Mouse (Mus musculus) liver, postnatal 0 days (tissue): ENCODE results near the gene Gga3. TPM values are rescaled to one million over a fixed set of nuclear protein-coding genes. Genes with fewer than 3 reads are reported as not detected.

Experiments
- ATAC-seq: fragments of 200-750 bp; cut with Nextera tagmentation; 2 replicates; pipeline ENCODE4 v1.8.0; 2017; ENCODE audit warnings: mild to moderate bottlenecking, moderate library complexity
- DNase-seq: peaks from one replicate; pipeline ENCODE4 v3.0.0-alpha.2; 2016
- H3K27ac ChIP-seq: fragments of 300-500 bp; sonication (generic); 2 replicates; pipeline ENCODE4 v1.5.1; 2014; ENCODE audit warnings: antibody characterized with exemption, moderate library complexity, mild to moderate bottlenecking, low read depth
- H3K27me3 ChIP-seq: fragments of 300-500 bp; sonication (generic); 2 replicates; pipeline ENCODE4 v1.6.1; 2014; ENCODE audit warnings: low read length, control low read depth, mixed read lengths; ENCODE audit not compliant: insufficient read depth
- H3K36me3 ChIP-seq: fragments of 300-500 bp; sonication (generic); replicated peaks from 2 replicates; pipeline ENCODE4 v1.6.1; 2014; ENCODE audit warnings: mild to moderate bottlenecking, control low read depth, low read length, moderate library complexity, mixed read lengths; ENCODE audit not compliant: insufficient read depth
- H3K4me1 ChIP-seq: fragments of 300-500 bp; sonication (generic); 2 replicates; pipeline ENCODE4 v1.6.1; 2014; ENCODE audit warnings: antibody characterized with exemption, mild to moderate bottlenecking, control low read depth; ENCODE audit not compliant: insufficient read depth
- H3K4me2 ChIP-seq: fragments of 300-500 bp; sonication (generic); 2 replicates; pipeline ENCODE4 v1.6.1; 2014; ENCODE audit warnings: low read depth, mild to moderate bottlenecking, low read length, moderate library complexity, mixed read lengths
- H3K4me3 ChIP-seq: fragments of 300-500 bp; sonication (generic); 2 replicates; pipeline ENCODE4 v1.5.1; 2014; ENCODE audit warnings: low read depth, low read length
- H3K9ac ChIP-seq: fragments of 300-500 bp; sonication (generic); replicated peaks from 2 replicates; pipeline ENCODE4 v1.6.1; 2014; ENCODE audit warnings: mild to moderate bottlenecking, moderate library complexity
- H3K9me3 ChIP-seq: fragments of 300-500 bp; sonication (generic); 2 replicates; pipeline ENCODE4 v1.6.1; 2016; ENCODE audit warnings: mild to moderate bottlenecking, control low read depth, low read length, mixed read lengths
- CTCF ChIP-seq: sonication (generic); IDR thresholded peaks from 2 replicates; pipeline ENCODE4 v1.5.1; 2016; ENCODE audit warnings: antibody characterized with exemption, low read depth
- EP300 ChIP-seq: IDR thresholded peaks from 2 replicates; pipeline ENCODE4 v1.6.1; 2016; ENCODE audit warnings: antibody characterized with exemption, low read depth, mild to moderate bottlenecking
- WGBS: fragments of 180-500 bp; shearing (Covaris S2); extraction: QIAGEN DNeasy Blood & Tissue Kit; methylation state at CpG from one replicate; pipeline ENCODE4 v1.1.7; 2014; ENCODE audit not compliant: insufficient replicate concordance; 5-methylcytosine and 5-hydroxymethylcytosine counted together
- polyA plus RNA-seq: library from polyadenylated mRNA; unstranded; fragments of >200 nt; fragmentation: Nextera tagmentation; extraction: Ambion mirVana; gene quantifications from 2 replicates; pipeline ENCODE4 v1.2.1, GENCODE M21; 2015

The Gga3 gene
- polyA plus RNA-seq, 1 experiment from 2014 or later, result 3.5 TPM

DNA sequence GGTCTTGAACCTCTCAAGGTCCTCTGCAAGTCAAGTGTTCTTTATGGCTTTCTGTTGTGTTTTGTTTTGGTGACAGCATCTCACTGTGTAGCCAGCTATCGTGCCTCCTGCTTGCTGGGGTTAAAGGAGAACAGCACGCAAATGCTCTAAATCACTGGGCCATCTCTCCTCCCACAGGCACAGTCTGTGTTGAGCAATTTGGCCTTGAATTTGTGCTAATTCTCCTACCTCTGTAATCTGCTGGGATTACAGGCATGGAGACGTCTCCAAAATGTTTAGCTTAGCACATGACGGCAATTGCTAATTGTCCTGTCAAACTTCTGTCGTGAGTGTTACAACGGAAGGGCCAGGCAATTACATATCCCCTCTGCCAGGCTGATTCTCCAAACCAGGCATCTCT is 7.3 kb upstream of the Gga3 start:
- peaks cover 44% of the 10 kb centered on the region for H3K36me3 ChIP-seq
- peaks cover 19% of the 10 kb centered on the region for H3K4me1 ChIP-seq
- TF ChIP-seq CTCF (no peak), EP300 (no peak)
- WGBS, result 63% methylated on average over 6 of the region's 6 CpGs
- peak overlapping the region; percentile 16; the same call in 1 of the 2 replicates for H3K27ac ChIP-seq
- H3K27me3 ChIP-seq, result no peaks in the 10 kb centered on the region
- no peak for ATAC-seq
- H3K9ac ChIP-seq, result peak overlapping the region; percentile 81
- H3K4me3 ChIP-seq, result no peak overlapping the region
- no peak for DNase-seq
- H3K9me3 ChIP-seq, result no peaks in the 10 kb centered on the region
- H3K4me2 ChIP-seq, result peak overlapping the region; percentile 97

GRCm38 (mm10) chr11:115609576-115609975 is 5.7 kb upstream of the Gga3 start:
- TF ChIP-seq EP300, result no peak
- no peak for TF ChIP-seq CTCF
- H3K4me2 ChIP-seq, result no peak overlapping the region
- 69% methylated on average over 3 of the region's 3 CpGs for WGBS
- no peak overlapping the region for H3K27ac ChIP-seq
- H3K36me3 ChIP-seq, result peaks cover 48% of the 10 kb centered on the region
- peaks cover 29% of the 10 kb centered on the region for H3K4me1 ChIP-seq
- DNase-seq (no peak), ATAC-seq (no peak)
- H3K4me3 ChIP-seq, result no peak overlapping the region
- H3K9me3 ChIP-seq, result no peaks in the 10 kb centered on the region
- H3K27me3 ChIP-seq, result no peaks in the 10 kb centered on the region
- H3K9ac ChIP-seq, result no peak overlapping the region

- WGBS, result 89% methylated on average over 23 of the region's 23 CpGs
- Histone ChIP-seq H3K36me3 (peaks cover 48% of the 10 kb centered on the region), H3K9me3 (no peaks in the 10 kb centered on the region), H3K27ac (no peak overlapping the region), H3K9ac (no peak overlapping the region), H3K4me3 (no peak overlapping the region), H3K4me2 (no peak overlapping the region), H3K27me3 (no peaks in the 10 kb centered on the region), H3K4me1 (peaks cover 29% of the 10 kb centered on the region)
- DNase-seq (no peak), ATAC-seq (no peak)
- TF ChIP-seq EP300, result no peak
- TF ChIP-seq CTCF, result no peak
These were observed 4.9 kb upstream of the Gga3 start for GRCm38 (mm10) chr11:115608421-115609399.

GRCm38 (mm10) chr11:115606733-115607132 is 2.9 kb upstream of the Gga3 start:
- peaks cover 48% of the 10 kb centered on the region for H3K36me3 ChIP-seq
- no peak overlapping the region for H3K4me2 ChIP-seq
- ATAC-seq, result no peak
- no peaks in the 10 kb centered on the region for H3K27me3 ChIP-seq
- no peak overlapping the region for H3K27ac ChIP-seq
- no peaks in the 10 kb centered on the region for H3K9me3 ChIP-seq
- no peak for DNase-seq
- H3K9ac ChIP-seq, result no peak overlapping the region
- peaks cover 34% of the 10 kb centered on the region for H3K4me1 ChIP-seq
- no peak overlapping the region for H3K4me3 ChIP-seq
- WGBS, result 93% methylated on average over 18 of the region's 18 CpGs
- TF ChIP-seq CTCF (no peak), EP300 (no peak)

DNA sequence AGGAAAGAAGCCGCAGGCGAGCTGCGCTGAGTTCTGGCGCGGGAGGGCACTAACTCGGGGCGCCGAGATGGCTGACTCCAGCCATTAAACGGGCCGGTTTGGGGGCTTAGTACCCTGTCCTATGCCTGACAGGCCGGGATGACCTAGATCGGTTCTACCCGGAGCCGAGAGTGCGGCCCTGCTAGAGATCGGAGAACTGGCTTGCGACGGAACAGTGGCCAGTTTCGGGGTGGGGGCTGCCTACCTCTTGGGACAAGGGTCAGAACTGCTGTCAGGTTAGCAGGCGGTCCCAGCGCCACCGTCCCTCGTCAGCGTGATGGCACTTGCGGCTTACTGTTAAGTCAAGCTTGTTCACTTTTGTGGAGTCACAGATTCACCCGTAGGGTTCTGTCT is 449 bp upstream of the Gga3 start:
- no peaks in the 10 kb centered on the region for H3K9me3 ChIP-seq
- peak overlapping the region; percentile 81 for H3K4me3 ChIP-seq
- peaks cover 34% of the 10 kb centered on the region for H3K4me1 ChIP-seq
- WGBS, result under 1% methylated on average over 24 of the region's 26 CpGs
- peak overlapping the region; percentile 95 for H3K4me2 ChIP-seq
- peak overlapping the region; percentile 94 for H3K9ac ChIP-seq
- ATAC-seq, result peak; percentile 8
- H3K27ac ChIP-seq, result peak overlapping the region; percentile 95
- TF ChIP-seq CTCF, result no peak
- TF ChIP-seq EP300, result no peak
- peak; percentile 65 for DNase-seq
- no peaks in the 10 kb centered on the region for H3K27me3 ChIP-seq
- H3K36me3 ChIP-seq, result peaks cover 44% of the 10 kb centered on the region

- H3K9ac ChIP-seq, result peak overlapping the region; percentile 94
- no peaks in the 10 kb centered on the region for H3K9me3 ChIP-seq
- peaks cover 34% of the 10 kb centered on the region for H3K4me1 ChIP-seq
- peak overlapping the region; percentile 95 for H3K27ac ChIP-seq
- H3K27me3 ChIP-seq, result no peaks in the 10 kb centered on the region
- WGBS, result 2% methylated on average over 15 of the region's 15 CpGs
- H3K4me3 ChIP-seq, result peak overlapping the region; percentile 81
- peaks cover 32% of the 10 kb centered on the region for H3K36me3 ChIP-seq
- no peak for TF ChIP-seq CTCF
- TF ChIP-seq EP300, result no peak
- ATAC-seq, result no peak; the same call in 1 of the 2 replicates
- DNase-seq, result no peak
- peak overlapping the region; percentile 95 for H3K4me2 ChIP-seq
These were observed 749 bp downstream of the Gga3 start for GRCm38 (mm10) chr11:115603128-115603475.
